Mouse (Mus musculus) erythroblast, embryonic 14.5 days (primary cell): ENCODE results near the gene Arrdc2.

Experiments used
- GATA1 ChIP-seq: IDR thresholded peaks from 2 replicates; pipeline ENCODE4 v1.6.1; 2012; ENCODE audit warnings: low read length, inconsistent platforms, mixed read lengths
- TAL1 ChIP-seq: IDR thresholded peaks from 3 replicates; pipeline ENCODE4 v1.6.1; 2012; ENCODE audit warnings: low read length, inconsistent platforms, mixed read lengths

DNA sequence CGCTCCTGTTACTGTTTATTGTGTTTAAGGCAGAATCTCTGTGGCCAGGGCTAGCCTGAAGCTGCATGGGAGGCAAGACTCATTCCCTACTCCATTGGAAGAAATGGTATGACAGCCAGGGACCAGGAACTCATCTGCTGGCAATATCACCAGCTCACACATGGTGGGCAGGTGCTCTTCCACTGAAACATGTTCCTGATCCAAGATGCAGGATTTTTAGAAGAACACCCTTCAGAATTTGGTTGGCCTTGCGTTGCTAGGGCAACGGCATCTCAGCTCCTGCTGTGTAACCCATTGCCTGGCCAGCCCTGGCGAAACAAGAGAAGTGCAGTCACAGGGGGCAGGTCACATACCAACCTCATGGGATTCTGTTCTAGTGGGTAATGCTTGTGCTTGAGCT lies 40.0 kb upstream of the Arrdc2 start:
- no peak for TF ChIP-seq GATA1
- no peak for TF ChIP-seq TAL1
